Mouse (Mus musculus) hindbrain, embryonic 10.5 days (tissue): Measurements from ENCODE around the gene Oosp2. TPM values are rescaled to one million over a fixed set of nuclear protein-coding genes. Genes with fewer than 3 reads are reported as not detected.

Experiments
- polyA plus RNA-seq: library from polyadenylated mRNA; unstranded; fragments of >200 nt; fragmentation: Nextera tagmentation; extraction: Ambion mirVana; gene quantifications from 2 replicates; pipeline ENCODE4 v1.2.1, GENCODE M21; 2016

Gene Oosp2
- polyA plus RNA-seq, 1 experiment from 2014 or later = not detected

Other genes starting within 250 kb of the Oosp2 start
- not detected in 2 replicates for gene Ms4a4b, start 217.0 kb downstream of the Oosp2 start, polyA plus RNA-seq
- gene Ms4a6c, start 191.2 kb downstream of the Oosp2 start, polyA plus RNA-seq = 2.6 and 2.8 TPM in 2 replicates
- gene Gm8369, start 174.6 kb downstream of the Oosp2 start, polyA plus RNA-seq = not detected in 2 replicates
- gene Ms4a6b, start 144.0 kb downstream of the Oosp2 start, polyA plus RNA-seq = 2.5 and 3.5 TPM in 2 replicates
- 0.39 and 0.72 TPM in 2 replicates for gene Ms4a4d, start 123.8 kb downstream of the Oosp2 start, polyA plus RNA-seq
- gene Ms4a6d, start 55.7 kb downstream of the Oosp2 start, polyA plus RNA-seq = 1.4 and 2.8 TPM in 2 replicates
- gene Ms4a2, start 36.8 kb downstream of the Oosp2 start, polyA plus RNA-seq = not detected in 2 replicates
- gene Ms4a3, start 19.7 kb downstream of the Oosp2 start, polyA plus RNA-seq = not detected in 2 replicates
- not detected in 2 replicates for gene Oosp1, start 30.6 kb upstream of the Oosp2 start, polyA plus RNA-seq
- gene Oosp3, start 36.5 kb upstream of the Oosp2 start, polyA plus RNA-seq = not detected in 2 replicates
- not detected in 2 replicates for gene Gif, start 87.0 kb upstream of the Oosp2 start, polyA plus RNA-seq
- 49.1 and 55.1 TPM in 2 replicates for gene Mrpl16, start 109.8 kb upstream of the Oosp2 start, polyA plus RNA-seq
- gene Stx3, start 158.8 kb upstream of the Oosp2 start, polyA plus RNA-seq = 5.8 and 8.7 TPM in 2 replicates
- gene Olfr1417, start 178.7 kb upstream of the Oosp2 start, polyA plus RNA-seq = not detected in 2 replicates
- gene Olfr1418, start 200.5 kb upstream of the Oosp2 start, polyA plus RNA-seq = not detected in 2 replicates
- gene Olfr1419, start 214.5 kb upstream of the Oosp2 start, polyA plus RNA-seq = not detected in 2 replicates
- gene Olfr1420, start 226.0 kb upstream of the Oosp2 start, polyA plus RNA-seq = 0.07 TPM in 1 of 2 replicates, not detected in the other